Mouse (Mus musculus): Measurements from ENCODE around the gene Znrd1as. TPM values are rescaled to one million over a fixed set of nuclear protein-coding genes. Genes with fewer than 3 reads are reported as not detected.

Znrd1as gene
- polyA plus RNA-seq, 1 experiment from 2014 or later, result 4.7 TPM

- Histone ChIP-seq H3K9ac (ENCODE audit: low read depth, low read length) (no peak overlapping the region), H3K4me3 (ENCODE audit: low read depth, low read length) (no peak overlapping the region), H3K4me1 (ENCODE audit: control insufficient read depth, insufficient read depth, low read length) (peaks cover 13% of the 10 kb centered on the region), H3K9me3 (replicated peaks; ENCODE audit: control insufficient read depth, low read length, poor library complexity, severe bottlenecking) (no peaks in the 10 kb centered on the region), H3K4me2 (ENCODE audit: low read length) (no peak overlapping the region), H3K27ac (ENCODE audit: low read length) (no peak overlapping the region), H3K27me3 (ENCODE audit: control insufficient read depth, insufficient read depth, low read depth, low read length) (no peaks in the 10 kb centered on the region), H3K36me3 (ENCODE audit: control insufficient read depth, insufficient read depth, low read length) (no peaks in the 10 kb centered on the region)
- no peak for ATAC-seq
- WGBS, result 72% methylated on average over 1 of the region's 1 CpGs
Observed at GRCm38 (mm10) chr17:36961125-36961524, 2.7 kb downstream of the Znrd1as start.

- no peak overlapping the region for H3K4me2 ChIP-seq (ENCODE audit: low read length)
- 93% methylated on average over 1 of the region's 1 CpGs for WGBS
Observed at GRCm38 (mm10) chr17:36966875-36967274, 8.5 kb downstream of the Znrd1as start.

GRCm38 (mm10) chr17:36970316-36970890, 12.0 kb downstream of the Znrd1as start:
- Histone ChIP-seq H3K9ac (ENCODE audit: low read depth, low read length) (no peak overlapping the region), H3K4me2 (ENCODE audit: low read length) (no peak overlapping the region), H3K36me3 (ENCODE audit: control insufficient read depth, insufficient read depth, low read length) (no peaks in the 10 kb centered on the region), H3K9me3 (replicated peaks; ENCODE audit: control insufficient read depth, low read length, poor library complexity, severe bottlenecking) (no peaks in the 10 kb centered on the region), H3K4me1 (ENCODE audit: control insufficient read depth, insufficient read depth, low read length) (no peaks in the 10 kb centered on the region), H3K4me3 (ENCODE audit: low read depth, low read length) (no peak overlapping the region), H3K27ac (ENCODE audit: low read length) (no peak overlapping the region), H3K27me3 (ENCODE audit: control insufficient read depth, insufficient read depth, low read depth, low read length) (no peaks in the 10 kb centered on the region)
- 90% methylated on average over 14 of the region's 14 CpGs for WGBS
- no peak for ATAC-seq

More at GRCm38 (mm10) chr17:36966875-36967274, 8.5 kb downstream of the Znrd1as start:
- Histone ChIP-seq H3K9ac (ENCODE audit: low read depth, low read length) (no peak overlapping the region), H3K27me3 (ENCODE audit: control insufficient read depth, insufficient read depth, low read depth, low read length) (no peaks in the 10 kb centered on the region), H3K27ac (ENCODE audit: low read length) (no peak overlapping the region), H3K4me1 (ENCODE audit: control insufficient read depth, insufficient read depth, low read length) (no peaks in the 10 kb centered on the region), H3K9me3 (replicated peaks; ENCODE audit: control insufficient read depth, low read length, poor library complexity, severe bottlenecking) (no peaks in the 10 kb centered on the region), H3K36me3 (ENCODE audit: control insufficient read depth, insufficient read depth, low read length) (no peaks in the 10 kb centered on the region), H3K4me3 (ENCODE audit: low read depth, low read length) (no peak overlapping the region)
- no peak for ATAC-seq

- WGBS, result 82% methylated on average over 6 of the region's 6 CpGs
- Histone ChIP-seq H3K27ac (ENCODE audit: low read length) (no peak overlapping the region), H3K4me1 (ENCODE audit: control insufficient read depth, insufficient read depth, low read length) (no peaks in the 10 kb centered on the region), H3K9me3 (replicated peaks; ENCODE audit: control insufficient read depth, low read length, poor library complexity, severe bottlenecking) (no peaks in the 10 kb centered on the region), H3K36me3 (ENCODE audit: control insufficient read depth, insufficient read depth, low read length) (no peaks in the 10 kb centered on the region), H3K9ac (ENCODE audit: low read depth, low read length) (no peak overlapping the region), H3K27me3 (ENCODE audit: control insufficient read depth, insufficient read depth, low read depth, low read length) (no peaks in the 10 kb centered on the region), H3K4me3 (ENCODE audit: low read depth, low read length) (no peak overlapping the region), H3K4me2 (ENCODE audit: low read length) (no peak overlapping the region)
- ATAC-seq, result no peak
Observed at GRCm38 (mm10) chr17:36971172-36971850, 12.9 kb downstream of the Znrd1as start.

- Histone ChIP-seq H3K4me3 (ENCODE audit: low read depth, low read length) (no peak overlapping the region), H3K27ac (ENCODE audit: low read length) (no peak overlapping the region), H3K4me1 (ENCODE audit: control insufficient read depth, insufficient read depth, low read length) (no peaks in the 10 kb centered on the region), H3K9ac (ENCODE audit: low read depth, low read length) (no peak overlapping the region), H3K27me3 (ENCODE audit: control insufficient read depth, insufficient read depth, low read depth, low read length) (no peaks in the 10 kb centered on the region), H3K36me3 (ENCODE audit: control insufficient read depth, insufficient read depth, low read length) (no peaks in the 10 kb centered on the region), H3K9me3 (replicated peaks; ENCODE audit: control insufficient read depth, low read length, poor library complexity, severe bottlenecking) (no peaks in the 10 kb centered on the region), H3K4me2 (ENCODE audit: low read length) (no peak overlapping the region)
- no peak for ATAC-seq
- 90% methylated on average over 3 of the region's 3 CpGs for WGBS
Observed at GRCm38 (mm10) chr17:36972791-36973190, 14.4 kb downstream of the Znrd1as start.

GRCm38 (mm10) chr17:36973271-36973787, 14.9 kb downstream of the Znrd1as start:
- Histone ChIP-seq H3K4me3 (ENCODE audit: low read depth, low read length) (no peak overlapping the region), H3K4me2 (ENCODE audit: low read length) (no peak overlapping the region), H3K36me3 (ENCODE audit: control insufficient read depth, insufficient read depth, low read length) (no peaks in the 10 kb centered on the region), H3K9ac (ENCODE audit: low read depth, low read length) (no peak overlapping the region), H3K27ac (ENCODE audit: low read length) (no peak overlapping the region), H3K27me3 (ENCODE audit: control insufficient read depth, insufficient read depth, low read depth, low read length) (no peaks in the 10 kb centered on the region), H3K4me1 (ENCODE audit: control insufficient read depth, insufficient read depth, low read length) (no peaks in the 10 kb centered on the region), H3K9me3 (replicated peaks; ENCODE audit: control insufficient read depth, low read length, poor library complexity, severe bottlenecking) (no peaks in the 10 kb centered on the region)
- 81% methylated on average over 8 of the region's 8 CpGs for WGBS
- ATAC-seq, result no peak

GRCm38 (mm10) chr17:36981221-36981813, 22.9 kb downstream of the Znrd1as start, which contains the start of gene 2410137M14Rik:
Gene 2410137M14Rik, minus strand, starts transcription at chr17:36981237.
- no peak for ATAC-seq
- Histone ChIP-seq H3K36me3 (ENCODE audit: control insufficient read depth, insufficient read depth, low read length) (no peaks in the 10 kb centered on the region), H3K27me3 (ENCODE audit: control insufficient read depth, insufficient read depth, low read depth, low read length) (no peaks in the 10 kb centered on the region; the same call in none of the 2 replicates), H3K9me3 (replicated peaks; ENCODE audit: control insufficient read depth, low read length, poor library complexity, severe bottlenecking) (no peaks in the 10 kb centered on the region), H3K9ac (ENCODE audit: low read depth, low read length) (no peak within 1 kb of the TSS), H3K4me1 (ENCODE audit: control insufficient read depth, insufficient read depth, low read length) (no peaks in the 10 kb centered on the region), H3K27ac (ENCODE audit: low read length) (no peak within 1 kb of the TSS), H3K4me2 (ENCODE audit: low read length) (no peak within 1 kb of the TSS), H3K4me3 (ENCODE audit: low read depth, low read length) (no peak within 1 kb of the TSS)
- 15% methylated on average over 18 of the region's 18 CpGs for WGBS

GRCm38 (mm10) chr17:36981845-36982244, 23.5 kb downstream of the Znrd1as start:
- H3K4me3 ChIP-seq (ENCODE audit: low read depth, low read length), result no peak overlapping the region
- H3K4me2 ChIP-seq (ENCODE audit: low read length), result no peak overlapping the region
- no peaks in the 10 kb centered on the region for H3K9me3 ChIP-seq (replicated peaks; ENCODE audit: control insufficient read depth, low read length, poor library complexity, severe bottlenecking)
- H3K27me3 ChIP-seq (ENCODE audit: control insufficient read depth, insufficient read depth, low read depth, low read length), result no peaks in the 10 kb centered on the region; the same call in none of the 2 replicates
- WGBS, result 5% methylated on average over 4 of the region's 4 CpGs
- no peaks in the 10 kb centered on the region for H3K4me1 ChIP-seq (ENCODE audit: control insufficient read depth, insufficient read depth, low read length)
- no peaks in the 10 kb centered on the region for H3K36me3 ChIP-seq (ENCODE audit: control insufficient read depth, insufficient read depth, low read length)
- H3K9ac ChIP-seq (ENCODE audit: low read depth, low read length), result no peak overlapping the region
- H3K27ac ChIP-seq (ENCODE audit: low read length), result no peak overlapping the region
- no peak for ATAC-seq
